Mouse (Mus musculus) limb, embryonic 14.5 days (tissue): ENCODE data around the gene Sergef. TPM values are rescaled to one million over a fixed set of nuclear protein-coding genes. Genes with fewer than 3 reads are reported as not detected.

ENCODE experiments used
- ATAC-seq: fragments of 200-750 bp; cut with Nextera tagmentation; 2 replicates; pipeline ENCODE4 v1.8.0; 2017; ENCODE audit warnings: low read depth, moderate number of reproducible peaks, moderate TSS enrichment; ENCODE audit not compliant: low FRiP score
- DNase-seq: peaks from one replicate; pipeline ENCODE4 v3.0.0-alpha.2; 2015; ENCODE audit warnings: low spot score
- H3K27ac ChIP-seq: fragments of 300-500 bp; sonication (generic); replicated peaks from 2 replicates; pipeline ENCODE4 v1.5.1; 2014; ENCODE audit warnings: low read depth, mild to moderate bottlenecking, low read length, moderate library complexity, mixed read lengths
- H3K27me3 ChIP-seq: fragments of 300-500 bp; sonication (generic); 2 replicates; pipeline ENCODE4 v1.6.1; 2014; ENCODE audit warnings: low read length, mixed read lengths; ENCODE audit not compliant: control insufficient read depth, insufficient read depth
- H3K36me3 ChIP-seq: fragments of 300-500 bp; sonication (generic); 2 replicates; pipeline ENCODE4 v1.6.1; 2014; ENCODE audit warnings: mild to moderate bottlenecking, low read length, moderate library complexity, mixed read lengths; ENCODE audit not compliant: control insufficient read depth, insufficient read depth
- H3K4me1 ChIP-seq: fragments of 300-500 bp; sonication (generic); 2 replicates; pipeline ENCODE4 v1.6.1; 2014; ENCODE audit warnings: antibody characterized with exemption, low read length, mixed read lengths; ENCODE audit not compliant: control insufficient read depth, insufficient read depth
- H3K4me2 ChIP-seq: fragments of 300-500 bp; sonication (generic); replicated peaks from 2 replicates; pipeline ENCODE4 v1.6.1; 2014; ENCODE audit warnings: low read depth, mild to moderate bottlenecking, low read length, moderate library complexity; ENCODE audit not compliant: severe bottlenecking
- H3K4me3 ChIP-seq: fragments of 300-500 bp; sonication (generic); replicated peaks from 2 replicates; pipeline ENCODE4 v1.5.1; 2014; ENCODE audit warnings: low read length
- H3K9ac ChIP-seq: fragments of 300-500 bp; sonication (generic); 2 replicates; pipeline ENCODE4 v1.6.1; 2014; ENCODE audit warnings: mild to moderate bottlenecking, low read depth, low read length, moderate library complexity; ENCODE audit not compliant: severe bottlenecking
- H3K9me3 ChIP-seq: fragments of 300-500 bp; sonication (generic); 2 replicates; pipeline ENCODE4 v1.6.1; 2016; ENCODE audit warnings: low read length; ENCODE audit not compliant: control insufficient read depth
- POLR2A ChIP-seq: fragments of 200-500 bp; IDR thresholded peaks from 2 replicates; pipeline ENCODE4 v1.8.0; 2012; ENCODE audit warnings: inconsistent platforms, mild to moderate bottlenecking, moderate library complexity, borderline replicate concordance; ENCODE audit not compliant: insufficient read depth, insufficient read length; ENCODE audit errors: extremely low read depth
- WGBS: fragments of 180-500 bp; shearing (Covaris S2); extraction: QIAGEN DNeasy Blood & Tissue Kit; methylation state at CpG from one replicate; pipeline ENCODE4 v1.1.7; 2014; 5-methylcytosine and 5-hydroxymethylcytosine counted together
- polyA plus RNA-seq, 2 experiments: library from polyadenylated mRNA; depleted of rRNA in 1 of 2; stranded (reverse) in 1 of 2; unstranded in 1 of 2; fragments of >200 nt; fragmentation: Nextera tagmentation in 1 of 2; extraction: Ambion mirVana in 1 of 2; gene quantifications; 2 replicates each; pipeline versions ENCODE4 v1.2.1 to v1.2.3; 2012 to 2014

The Sergef gene
- polyA plus RNA-seq, 2 experiments: 12.2 to 12.8 TPM

DNA sequence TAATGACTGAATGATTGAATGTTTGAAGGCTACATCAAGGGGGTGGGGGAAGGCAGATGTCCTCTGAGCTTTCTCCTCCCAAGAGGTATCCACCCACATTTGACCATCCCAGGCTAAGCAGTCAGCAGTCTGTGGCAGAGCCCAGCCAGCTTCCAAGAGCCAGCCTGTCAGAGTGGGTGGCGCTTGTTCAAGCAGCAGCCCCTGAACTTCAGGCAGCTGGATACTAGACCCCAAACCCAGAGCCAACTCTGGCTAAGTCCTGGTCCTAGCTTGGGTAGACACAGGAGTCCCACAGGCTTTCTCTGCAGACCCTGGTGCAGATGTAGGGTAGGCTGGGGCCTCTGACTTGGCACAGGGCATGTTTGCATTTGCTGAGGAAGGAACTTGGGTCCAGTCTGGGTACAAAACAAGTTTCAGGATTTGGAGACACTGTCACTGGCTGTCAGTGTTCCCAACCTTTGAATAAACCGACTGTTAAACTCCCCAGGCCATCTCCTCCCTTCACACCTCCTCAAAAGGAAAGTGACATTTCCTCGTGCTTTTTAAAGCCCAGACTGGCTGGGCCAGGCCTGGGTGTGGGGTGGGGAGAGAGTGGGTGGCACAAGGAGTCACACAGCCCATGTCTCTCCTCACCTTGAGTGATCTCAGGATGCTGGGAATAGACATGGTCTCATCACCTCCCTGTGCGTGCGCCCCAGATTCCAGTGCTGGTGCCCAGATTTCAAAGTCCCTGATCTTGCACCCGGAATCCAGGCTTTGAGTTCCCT, 225.5 kb downstream of the Sergef start:
- no peaks in the 10 kb centered on the region for H3K9me3 ChIP-seq
- no peak for TF ChIP-seq POLR2A
- no peak overlapping the region for H3K4me2 ChIP-seq
- no peak overlapping the region for H3K4me3 ChIP-seq
- H3K4me1 ChIP-seq: no peaks in the 10 kb centered on the region
- no peaks in the 10 kb centered on the region for H3K36me3 ChIP-seq
- 62% methylated on average over 6 of the region's 6 CpGs for WGBS
- DNase-seq (no peak), ATAC-seq (no peak)
- H3K9ac ChIP-seq: no peak overlapping the region
- H3K27ac ChIP-seq: no peak overlapping the region
- H3K27me3 ChIP-seq: no peaks in the 10 kb centered on the region

DNA sequence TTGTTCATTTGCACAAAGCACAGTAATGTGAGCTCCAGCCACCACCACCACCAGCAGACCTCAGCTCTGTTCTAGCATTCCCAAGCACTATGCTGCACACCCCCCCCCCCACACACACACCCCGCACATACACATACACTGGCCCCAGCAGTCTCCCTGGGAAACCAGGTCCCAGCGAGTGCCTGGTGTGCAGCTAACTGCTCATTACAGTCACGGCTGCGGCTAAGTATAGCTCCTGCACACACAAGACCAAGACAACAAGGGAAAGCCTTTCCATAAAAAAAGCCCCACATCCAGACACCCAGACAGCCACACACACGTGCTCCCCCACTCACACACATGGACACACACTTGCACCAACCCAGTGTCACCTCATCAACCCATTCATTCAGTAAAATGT, 226.8 kb downstream of the Sergef start:
- no peaks in the 10 kb centered on the region for H3K36me3 ChIP-seq
- no peak overlapping the region for H3K27ac ChIP-seq
- no peak overlapping the region for H3K4me2 ChIP-seq
- H3K9me3 ChIP-seq: no peaks in the 10 kb centered on the region
- H3K27me3 ChIP-seq: no peaks in the 10 kb centered on the region
- ATAC-seq: no peak
- H3K4me3 ChIP-seq: no peak overlapping the region
- no peak for TF ChIP-seq POLR2A
- no peak overlapping the region for H3K9ac ChIP-seq
- no peak for DNase-seq
- WGBS: 52% methylated on average over 5 of the region's 5 CpGs
- no peaks in the 10 kb centered on the region for H3K4me1 ChIP-seq

DNA sequence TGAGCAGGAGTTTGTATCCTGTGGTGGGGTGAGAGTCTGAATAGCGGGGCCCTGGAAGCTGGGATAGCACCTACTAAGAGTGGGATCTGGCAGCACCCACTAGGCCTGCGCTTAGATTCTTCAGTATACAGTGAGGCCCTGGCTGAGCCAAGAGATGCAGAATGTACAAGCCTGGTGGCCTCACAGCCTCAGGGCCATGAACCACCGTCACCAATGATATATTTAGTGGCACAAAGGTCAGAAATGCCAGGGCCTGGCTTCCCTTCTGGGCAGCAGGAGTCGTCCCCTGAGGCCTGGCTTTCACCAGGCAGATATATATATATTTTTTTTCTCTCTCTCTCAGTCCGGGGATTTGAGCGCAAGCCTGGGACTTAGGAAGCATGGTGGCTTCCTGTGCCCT, 228.9 kb downstream of the Sergef start:
- H3K4me3 ChIP-seq: no peak overlapping the region
- H3K27me3 ChIP-seq: no peaks in the 10 kb centered on the region
- H3K36me3 ChIP-seq: no peaks in the 10 kb centered on the region
- no peaks in the 10 kb centered on the region for H3K4me1 ChIP-seq
- no peak overlapping the region for H3K9ac ChIP-seq
- no peak for TF ChIP-seq POLR2A
- 80% methylated on average over 6 of the region's 6 CpGs for WGBS
- no peak for DNase-seq
- ATAC-seq: no peak
- no peak overlapping the region for H3K4me2 ChIP-seq
- H3K9me3 ChIP-seq: no peaks in the 10 kb centered on the region
- no peak overlapping the region for H3K27ac ChIP-seq

DNA sequence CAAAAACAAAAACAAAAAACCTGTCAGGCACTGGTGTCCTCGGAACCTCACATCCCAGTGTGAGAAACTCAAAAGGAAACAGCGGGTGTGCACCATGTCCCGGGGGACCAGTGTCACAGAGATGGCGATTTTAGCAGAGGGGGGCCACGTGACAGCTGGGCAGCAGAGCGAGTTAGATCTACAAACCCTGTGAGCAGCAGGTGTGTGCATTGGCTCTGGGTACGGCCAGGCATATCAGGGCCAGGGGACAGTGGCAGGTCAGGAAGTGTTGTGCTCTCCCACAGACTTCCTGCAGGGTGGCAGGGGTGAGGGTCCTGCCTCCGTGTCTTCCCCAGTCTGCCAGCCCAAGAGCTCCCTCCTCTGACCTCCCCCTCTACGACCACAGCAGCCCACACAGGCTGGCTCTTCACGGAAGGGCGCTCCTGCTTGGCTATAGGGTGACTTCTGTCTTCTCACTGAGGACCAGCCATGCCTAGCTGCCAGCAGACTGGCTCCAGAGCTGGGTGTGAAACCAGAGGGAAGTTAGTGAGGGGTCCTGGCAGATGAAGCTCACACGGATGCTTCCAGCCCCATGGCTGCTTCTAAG, 230.3 kb downstream of the Sergef start:
- no peak overlapping the region for H3K27ac ChIP-seq
- ATAC-seq (no peak), DNase-seq (no peak)
- 45% methylated on average over 12 of the region's 12 CpGs for WGBS
- H3K9ac ChIP-seq: no peak overlapping the region
- no peaks in the 10 kb centered on the region for H3K36me3 ChIP-seq
- no peak for TF ChIP-seq POLR2A
- H3K4me1 ChIP-seq: no peaks in the 10 kb centered on the region
- H3K4me2 ChIP-seq: no peak overlapping the region
- H3K27me3 ChIP-seq: no peaks in the 10 kb centered on the region
- no peaks in the 10 kb centered on the region for H3K9me3 ChIP-seq
- H3K4me3 ChIP-seq: no peak overlapping the region

DNA sequence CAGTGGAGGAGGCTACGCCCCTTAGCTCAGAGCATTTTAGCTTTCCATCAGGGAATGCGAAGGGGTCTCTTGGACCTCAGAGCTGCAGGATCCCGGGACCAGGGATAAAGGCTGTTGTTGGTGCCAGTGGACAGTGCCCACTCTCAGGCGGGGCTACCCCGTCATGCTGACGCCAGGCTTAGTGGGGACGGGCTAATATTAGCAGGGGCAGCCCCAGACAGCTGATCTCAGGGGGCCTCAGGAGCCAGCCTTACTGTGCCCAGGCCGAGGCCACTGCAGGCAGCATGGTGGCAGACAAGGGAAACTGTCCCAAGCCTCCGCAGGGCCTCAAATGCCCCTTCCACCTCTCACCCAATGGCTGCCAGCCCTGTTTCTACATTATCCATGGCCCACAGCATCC, 231.0 kb downstream of the Sergef start:
- no peak for TF ChIP-seq POLR2A
- Histone ChIP-seq H3K36me3 (no peaks in the 10 kb centered on the region), H3K4me2 (no peak overlapping the region), H3K9ac (no peak overlapping the region), H3K27ac (no peak overlapping the region), H3K4me1 (no peaks in the 10 kb centered on the region), H3K27me3 (no peaks in the 10 kb centered on the region), H3K9me3 (no peaks in the 10 kb centered on the region), H3K4me3 (no peak overlapping the region)
- DNase-seq: no peak
- no peak for ATAC-seq
- 78% methylated on average over 9 of the region's 9 CpGs for WGBS
